Mouse (Mus musculus) midbrain, embryonic 16.5 days (tissue): Measurements from ENCODE around the gene Sgcg. TPM values are rescaled to one million over a fixed set of nuclear protein-coding genes. Genes with fewer than 3 reads are reported as not detected.

ENCODE experiments used
- ATAC-seq: fragments of 200-750 bp; cut with Nextera tagmentation; 2 replicates; pipeline ENCODE4 v1.8.0; 2017; ENCODE audit warnings: moderate TSS enrichment
- H3K27ac ChIP-seq: fragments of 300-500 bp; sonication (generic); 2 replicates; pipeline ENCODE4 v1.5.1; 2014; ENCODE audit warnings: mild to moderate bottlenecking, low read length, mixed read lengths
- H3K27me3 ChIP-seq: fragments of 300-500 bp; sonication (generic); 2 replicates; pipeline ENCODE4 v1.6.1; 2014; ENCODE audit warnings: low read depth, low read length, mixed read lengths; ENCODE audit not compliant: control insufficient read depth, insufficient read depth
- H3K36me3 ChIP-seq: fragments of 300-500 bp; sonication (generic); 2 replicates; pipeline ENCODE4 v1.6.1; 2014; ENCODE audit warnings: mild to moderate bottlenecking, low read length, moderate library complexity, mixed read lengths; ENCODE audit not compliant: control insufficient read depth, insufficient read depth
- H3K4me1 ChIP-seq: fragments of 300-500 bp; sonication (generic); 2 replicates; pipeline ENCODE4 v1.6.1; 2014; ENCODE audit warnings: mild to moderate bottlenecking, low read length, mixed read lengths; ENCODE audit not compliant: control insufficient read depth, insufficient read depth
- H3K4me2 ChIP-seq: fragments of 300-500 bp; sonication (generic); 2 replicates; pipeline ENCODE4 v1.6.1; 2014; ENCODE audit warnings: mild to moderate bottlenecking, low read length, mixed read lengths
- H3K4me3 ChIP-seq: fragments of 300-500 bp; sonication (generic); 2 replicates; pipeline ENCODE4 v1.5.1; 2014; ENCODE audit warnings: low read depth, mild to moderate bottlenecking, low read length, moderate library complexity, mixed read lengths
- H3K9ac ChIP-seq: fragments of 300-500 bp; sonication (generic); 2 replicates; pipeline ENCODE4 v1.6.1; 2014; ENCODE audit warnings: low read depth, low read length, mixed read lengths
- H3K9me3 ChIP-seq: fragments of 300-500 bp; sonication (generic); replicated peaks from 2 replicates; pipeline ENCODE4 v1.6.1; 2014; ENCODE audit warnings: mild to moderate bottlenecking, low read length, mixed read lengths; ENCODE audit not compliant: control insufficient read depth, poor library complexity, severe bottlenecking
- WGBS: fragments of 180-500 bp; shearing (Covaris S2); extraction: QIAGEN DNeasy Blood & Tissue Kit; methylation state at CpG from one replicate; pipeline ENCODE4 v1.1.7; 2014; 5-methylcytosine and 5-hydroxymethylcytosine counted together
- polyA plus RNA-seq: library from polyadenylated mRNA; unstranded; fragments of >200 nt; fragmentation: Nextera tagmentation; extraction: Ambion mirVana; gene quantifications from 2 replicates; pipeline ENCODE4 v1.2.1, GENCODE M21; 2015

Gene Sgcg
- polyA plus RNA-seq, 1 experiment from 2014 or later = not detected

DNA sequence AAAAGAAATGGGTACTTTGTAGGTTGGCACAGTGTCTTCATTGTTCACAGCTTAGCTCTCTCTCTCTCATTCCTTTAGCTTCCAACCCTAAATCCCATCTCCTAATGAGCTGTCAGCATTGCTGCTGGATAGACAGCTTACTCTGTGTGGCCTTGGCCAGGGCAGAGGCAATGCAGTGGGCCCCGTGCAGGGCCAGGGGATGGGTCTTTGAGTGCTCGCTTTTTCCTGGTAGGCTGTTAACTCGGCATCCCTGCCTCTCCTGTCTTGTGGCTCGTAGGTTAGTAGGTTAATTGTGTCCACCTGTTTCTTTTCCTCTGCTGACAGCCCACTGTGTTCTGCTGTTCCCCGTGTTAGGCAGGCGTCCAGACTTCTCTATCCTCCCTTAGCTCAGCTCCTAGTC lies 35.8 kb downstream of the Sgcg start:
- ATAC-seq = no peak
- H3K36me3 ChIP-seq = no peaks in the 10 kb centered on the region
- no peak overlapping the region for H3K4me2 ChIP-seq
- H3K9ac ChIP-seq = no peak overlapping the region
- no peak overlapping the region for H3K4me3 ChIP-seq
- H3K27ac ChIP-seq = no peak overlapping the region
- WGBS = 63% methylated on average over 6 of the region's 6 CpGs
- H3K9me3 ChIP-seq = no peaks in the 10 kb centered on the region
- no peaks in the 10 kb centered on the region; the same call in 1 of the 2 replicates for H3K4me1 ChIP-seq
- no peaks in the 10 kb centered on the region for H3K27me3 ChIP-seq

DNA sequence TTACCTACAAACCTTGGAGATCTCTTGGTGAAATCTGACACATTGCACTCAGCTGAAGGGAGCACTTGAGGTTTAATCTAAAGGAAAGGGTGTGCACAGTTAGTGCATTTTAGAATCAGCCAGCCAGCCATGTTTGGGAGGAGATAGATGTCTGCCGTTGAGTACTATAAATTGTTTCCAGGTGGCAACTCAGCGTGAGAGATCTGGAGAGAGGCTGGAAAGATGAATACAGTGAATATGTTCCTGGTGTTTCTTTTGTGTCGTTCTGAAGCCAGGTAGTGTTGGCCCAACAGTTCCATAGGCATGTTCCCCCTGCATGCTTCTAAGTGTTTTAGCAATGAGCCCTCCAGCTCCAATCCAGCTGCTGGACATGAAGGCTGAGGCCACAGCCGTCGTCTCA lies 37.1 kb downstream of the Sgcg start:
- Histone ChIP-seq H3K36me3 (no peaks in the 10 kb centered on the region), H3K27me3 (no peaks in the 10 kb centered on the region), H3K27ac (no peak overlapping the region), H3K4me1 (no peaks in the 10 kb centered on the region; the same call in 1 of the 2 replicates), H3K4me3 (no peak overlapping the region), H3K9me3 (no peaks in the 10 kb centered on the region), H3K4me2 (no peak overlapping the region), H3K9ac (no peak overlapping the region)
- WGBS = 93% methylated on average over 5 of the region's 5 CpGs
- no peak for ATAC-seq

DNA sequence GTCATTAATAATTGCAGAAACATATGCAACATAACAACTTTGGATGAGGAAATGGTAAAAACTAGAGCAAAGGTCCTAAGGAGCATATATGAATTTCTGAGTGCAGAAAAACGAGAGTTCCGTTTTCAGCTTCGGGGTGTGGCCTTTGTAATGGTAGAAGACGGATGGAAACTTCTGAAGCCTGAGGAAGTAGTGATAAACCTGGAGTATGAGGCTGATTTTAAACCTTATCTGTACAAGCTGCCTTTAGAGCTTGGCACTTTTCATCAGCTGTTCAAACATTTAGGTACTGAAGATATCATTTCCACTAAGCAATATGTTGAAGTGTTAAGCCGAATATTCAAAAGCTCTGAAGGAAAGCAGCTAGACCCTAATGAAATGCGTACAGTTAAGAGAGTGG lies 46.5 kb downstream of the Sgcg start:
- 98% methylated on average over 6 of the region's 6 CpGs for WGBS
- no peak for ATAC-seq
- no peak overlapping the region for H3K4me2 ChIP-seq
- no peaks in the 10 kb centered on the region for H3K27me3 ChIP-seq
- peaks cover 60% of the 10 kb centered on the region for H3K36me3 ChIP-seq
- no peaks in the 10 kb centered on the region for H3K4me1 ChIP-seq
- H3K9ac ChIP-seq = no peak overlapping the region
- H3K27ac ChIP-seq = no peak overlapping the region
- H3K4me3 ChIP-seq = no peak overlapping the region
- H3K9me3 ChIP-seq = 0 out of 2 replicates have a peak, but pooled peaks cover 2% of the 10 kb centered on the region

DNA sequence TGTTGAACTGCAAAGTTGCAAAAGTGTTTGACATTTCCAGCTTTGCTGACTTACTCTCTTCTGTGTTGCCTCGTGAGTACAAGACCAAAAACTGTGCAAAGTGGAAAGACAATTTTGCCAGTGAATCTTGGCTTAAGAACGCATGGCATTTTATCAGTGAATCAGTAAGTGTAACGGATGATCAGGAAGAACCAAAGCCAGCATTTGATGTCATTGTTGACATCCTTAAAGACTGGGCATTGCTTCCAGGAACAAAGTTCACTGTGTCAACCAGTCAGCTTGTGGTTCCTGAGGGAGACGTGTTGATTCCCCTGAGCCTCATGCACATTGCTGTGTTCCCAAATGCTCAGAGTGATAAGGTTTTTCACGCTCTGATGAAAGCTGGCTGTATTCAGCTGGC lies 48.2 kb downstream of the Sgcg start:
- H3K36me3 ChIP-seq = peaks cover 76% of the 10 kb centered on the region
- no peak overlapping the region for H3K27ac ChIP-seq
- no peak overlapping the region for H3K4me3 ChIP-seq
- no peaks in the 10 kb centered on the region for H3K4me1 ChIP-seq
- 0 out of 2 replicates have a peak, but pooled peaks cover 2% of the 10 kb centered on the region for H3K9me3 ChIP-seq
- H3K9ac ChIP-seq = no peak overlapping the region
- H3K4me2 ChIP-seq = no peak overlapping the region
- H3K27me3 ChIP-seq = no peaks in the 10 kb centered on the region
- WGBS = 94% methylated on average over 5 of the region's 5 CpGs
- ATAC-seq = no peak

DNA sequence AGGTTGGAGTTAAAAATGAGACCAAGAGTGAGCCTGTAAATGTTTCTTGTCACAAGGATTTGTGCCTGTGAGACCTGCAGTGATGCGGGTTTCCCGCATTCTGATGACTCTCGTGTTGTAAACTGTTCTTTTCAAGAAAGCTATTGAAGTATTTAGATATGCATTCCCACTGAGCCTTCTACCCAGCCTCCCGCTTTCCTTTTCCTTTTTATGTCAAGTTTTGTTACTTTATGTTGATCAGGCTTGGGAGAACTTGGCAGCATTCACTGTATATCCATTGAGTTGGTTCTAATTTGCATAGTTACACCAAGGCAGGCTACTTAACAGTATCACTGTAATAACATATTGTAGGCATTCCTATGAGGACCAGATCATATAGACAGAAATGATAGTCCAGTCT lies 63.9 kb downstream of the Sgcg start:
- no peaks in the 10 kb centered on the region for H3K4me1 ChIP-seq
- no peak overlapping the region for H3K4me2 ChIP-seq
- no peak overlapping the region for H3K4me3 ChIP-seq
- H3K27me3 ChIP-seq = no peaks in the 10 kb centered on the region
- no peaks in the 10 kb centered on the region for H3K9me3 ChIP-seq
- no peak for ATAC-seq
- peaks cover 21% of the 10 kb centered on the region for H3K36me3 ChIP-seq
- no peak overlapping the region for H3K27ac ChIP-seq
- H3K9ac ChIP-seq = no peak overlapping the region
- WGBS = 44% methylated on average over 4 of the region's 4 CpGs

DNA sequence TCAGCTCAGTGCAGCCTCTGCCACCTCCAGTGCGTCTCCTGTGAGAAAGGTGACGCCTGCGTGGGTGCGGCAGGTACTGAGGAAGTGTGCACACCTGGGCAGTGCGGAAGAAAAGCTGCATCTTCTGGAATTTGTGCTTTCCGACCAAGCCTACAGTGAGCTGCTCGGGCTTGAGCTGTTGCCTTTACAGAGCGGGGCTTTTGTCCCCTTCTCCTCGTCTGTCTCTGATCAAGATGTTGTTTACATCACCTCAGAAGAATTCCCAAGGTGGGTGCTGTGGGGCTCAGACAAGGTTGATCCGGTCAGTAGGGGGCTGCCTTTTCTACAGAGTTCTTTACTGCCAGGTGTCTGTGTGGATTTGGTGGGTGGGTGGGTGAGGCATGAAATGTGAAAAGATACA lies 66.0 kb downstream of the Sgcg start:
- Histone ChIP-seq H3K4me2 (no peak overlapping the region), H3K4me1 (no peaks in the 10 kb centered on the region), H3K4me3 (no peak overlapping the region), H3K9ac (no peak overlapping the region), H3K27me3 (no peaks in the 10 kb centered on the region), H3K36me3 (peaks cover 21% of the 10 kb centered on the region), H3K27ac (no peak overlapping the region), H3K9me3 (no peaks in the 10 kb centered on the region)
- ATAC-seq = no peak
- WGBS = 84% methylated on average over 10 of the region's 10 CpGs

DNA sequence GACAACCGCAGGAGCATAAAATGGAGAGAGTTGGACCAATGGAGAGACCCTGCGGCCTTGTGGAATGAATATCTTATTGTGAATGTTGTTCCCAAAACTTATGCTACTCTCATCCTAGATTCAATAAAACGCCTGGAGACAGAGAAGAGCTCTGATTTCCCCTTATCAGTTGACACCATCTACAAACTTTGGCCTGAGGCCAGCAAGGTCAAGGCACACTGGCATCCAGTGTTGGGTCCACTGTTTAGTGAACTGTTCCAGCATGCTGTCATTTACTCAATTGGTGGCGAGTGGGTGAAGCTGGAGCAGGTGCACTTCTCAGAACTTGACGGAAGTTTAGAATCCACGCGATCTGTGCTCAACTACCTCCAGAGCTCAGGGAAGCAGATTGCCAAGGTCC lies 66.4 kb downstream of the Sgcg start:
- whole genome bisulfite sequencing = 95% methylated on average over 7 of the region's 7 CpGs
- Histone ChIP-seq H3K9ac (no peak overlapping the region), H3K9me3 (no peaks in the 10 kb centered on the region), H3K27me3 (no peaks in the 10 kb centered on the region), H3K4me2 (no peak overlapping the region), H3K4me1 (no peaks in the 10 kb centered on the region), H3K27ac (no peak overlapping the region), H3K36me3 (peaks cover 22% of the 10 kb centered on the region), H3K4me3 (no peak overlapping the region)
- ATAC-seq = no peak

DNA sequence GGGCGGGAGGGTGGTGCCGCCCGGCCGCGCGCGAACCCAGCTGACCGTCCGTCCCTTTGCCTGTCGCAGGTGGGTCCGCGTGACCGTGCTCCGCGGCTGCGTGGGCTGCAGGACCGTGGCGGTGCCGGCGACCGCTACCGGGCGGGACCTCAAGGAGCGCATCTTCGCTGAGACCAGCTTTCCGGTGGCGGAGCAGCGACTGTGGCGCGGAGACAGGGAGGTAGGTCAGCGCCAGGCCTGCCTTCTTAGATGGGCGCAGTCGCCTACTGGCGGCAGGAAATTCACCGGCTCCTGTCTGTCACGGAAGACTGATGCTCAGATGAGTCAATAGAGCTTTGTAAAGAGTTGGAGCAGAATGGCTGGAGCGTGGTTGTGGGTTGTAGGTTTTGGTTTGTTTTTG lies 85.1 kb downstream of the Sgcg start:
- H3K4me1 ChIP-seq = peaks cover 28% of the 10 kb centered on the region
- H3K27me3 ChIP-seq = no peaks in the 10 kb centered on the region
- H3K9me3 ChIP-seq = no peaks in the 10 kb centered on the region
- no peaks in the 10 kb centered on the region for H3K36me3 ChIP-seq
- peak overlapping the region; percentile 95 for H3K4me3 ChIP-seq
- 0% methylated on average over 35 of the region's 37 CpGs for WGBS
- peak overlapping the region; percentile 95 for H3K27ac ChIP-seq
- H3K4me2 ChIP-seq = peak overlapping the region; percentile 72
- H3K9ac ChIP-seq = peak overlapping the region; percentile 94
- peak; percentile 62 for ATAC-seq

DNA sequence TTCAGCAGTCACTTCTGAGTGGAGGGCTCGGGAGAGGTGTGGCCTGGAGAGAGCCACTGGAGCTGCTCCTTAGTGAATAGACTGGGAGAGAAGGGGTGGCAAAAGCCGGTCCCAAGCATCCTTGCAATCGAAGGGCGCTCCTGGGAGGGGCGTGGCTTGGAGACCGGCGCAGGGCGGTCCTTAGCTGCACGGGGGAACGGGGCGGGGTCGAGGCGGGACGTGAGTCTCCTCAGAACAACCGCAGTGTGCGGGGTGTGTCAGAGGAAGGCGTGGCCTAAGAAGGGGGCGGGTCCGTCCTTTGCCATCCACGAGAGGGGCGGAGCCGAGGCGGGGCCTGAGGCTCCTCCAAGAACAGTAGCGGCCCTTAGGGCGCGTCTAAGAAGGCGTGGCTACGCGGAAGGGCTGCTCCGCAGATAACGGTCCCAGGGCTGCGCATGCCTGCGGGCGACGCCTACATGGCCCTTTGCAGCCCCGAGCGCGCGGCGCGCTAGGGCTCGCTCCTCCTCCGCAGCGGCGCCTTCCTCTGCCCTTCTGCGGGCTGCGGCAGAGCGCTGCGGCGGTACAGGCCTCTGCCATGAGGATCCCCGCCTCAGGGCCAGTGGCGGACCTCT lies 85.6 kb downstream of the Sgcg start:
- ATAC-seq = peak; percentile 98
- Histone ChIP-seq H3K4me1 (peaks cover 28% of the 10 kb centered on the region), H3K27me3 (no peaks in the 10 kb centered on the region), H3K9me3 (no peaks in the 10 kb centered on the region), H3K4me3 (peak overlapping the region; percentile 95), H3K27ac (peak overlapping the region; percentile 95), H3K9ac (peak overlapping the region; percentile 94), H3K4me2 (peak overlapping the region; percentile 72), H3K36me3 (no peaks in the 10 kb centered on the region)
- WGBS = under 1% methylated on average over 50 of the region's 52 CpGs
